Mouse (Mus musculus): ENCODE measurements at regions not wholly inside any gene's neighbourhood (a gene's known extent, or its start where the extent isn't known, plus 50 kb on each side); places are given as distances from the start of the nearest gene placed in this dataset.
A peak's percentile ranks its signal among the peaks of the same experiment; 100 is the strongest.
"Not testable (repeated sequence)": the region's sequence is repeated elsewhere in the genome, so short reads cannot be mapped to it uniquely, and the experiment has no call there.

DNA sequence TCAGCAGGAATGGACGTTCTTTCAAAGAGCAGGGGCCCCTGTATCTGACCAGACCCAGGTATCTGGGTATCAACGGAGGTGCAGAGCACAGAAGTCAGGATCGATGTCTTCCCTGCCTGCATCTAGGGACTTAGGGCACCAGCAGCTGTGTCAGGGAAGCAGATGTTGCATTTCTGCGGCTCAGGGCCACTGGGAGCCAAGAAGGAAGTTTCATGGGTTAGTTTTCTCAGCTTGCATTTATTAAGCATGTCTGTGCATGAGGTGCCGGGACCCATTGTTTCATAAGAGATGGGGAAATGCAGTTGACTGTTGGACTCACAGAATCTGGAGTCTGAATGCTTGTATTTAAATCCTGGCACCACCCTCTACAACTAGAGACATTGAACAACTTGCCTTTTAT is 71.3 kb upstream of the Spon1 start:
- DNase-seq (ENCODE audit: low spot score in 2 of 2): no peak

GRCm38 (mm10) chr7:113705929-113706328 is 59.9 kb upstream of the Spon1 start:
- DNase-seq (ENCODE audit: low spot score in 2 of 2): no peak

DNA sequence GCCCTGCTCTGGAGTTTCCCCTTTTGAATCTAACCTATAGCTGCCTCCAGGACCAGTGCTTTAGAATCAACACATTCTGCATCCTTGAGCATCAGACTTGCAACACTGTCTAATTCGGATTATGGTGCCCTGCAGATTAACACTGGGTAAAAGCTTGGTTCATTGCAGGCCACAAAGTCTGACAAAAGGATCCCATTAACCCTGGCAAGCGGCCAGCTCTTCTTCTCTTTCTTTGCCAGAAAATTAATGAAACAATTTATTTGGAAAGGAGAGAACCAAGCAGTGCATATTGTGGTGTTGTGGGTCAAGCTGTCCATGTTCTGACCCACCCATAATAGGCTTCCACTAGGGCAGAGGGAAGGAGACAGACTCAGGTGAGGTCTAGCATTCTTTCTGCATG is 58.2 kb upstream of the Spon1 start:
- no peak for DNase-seq (ENCODE audit: low spot score in 2 of 2)

DNA sequence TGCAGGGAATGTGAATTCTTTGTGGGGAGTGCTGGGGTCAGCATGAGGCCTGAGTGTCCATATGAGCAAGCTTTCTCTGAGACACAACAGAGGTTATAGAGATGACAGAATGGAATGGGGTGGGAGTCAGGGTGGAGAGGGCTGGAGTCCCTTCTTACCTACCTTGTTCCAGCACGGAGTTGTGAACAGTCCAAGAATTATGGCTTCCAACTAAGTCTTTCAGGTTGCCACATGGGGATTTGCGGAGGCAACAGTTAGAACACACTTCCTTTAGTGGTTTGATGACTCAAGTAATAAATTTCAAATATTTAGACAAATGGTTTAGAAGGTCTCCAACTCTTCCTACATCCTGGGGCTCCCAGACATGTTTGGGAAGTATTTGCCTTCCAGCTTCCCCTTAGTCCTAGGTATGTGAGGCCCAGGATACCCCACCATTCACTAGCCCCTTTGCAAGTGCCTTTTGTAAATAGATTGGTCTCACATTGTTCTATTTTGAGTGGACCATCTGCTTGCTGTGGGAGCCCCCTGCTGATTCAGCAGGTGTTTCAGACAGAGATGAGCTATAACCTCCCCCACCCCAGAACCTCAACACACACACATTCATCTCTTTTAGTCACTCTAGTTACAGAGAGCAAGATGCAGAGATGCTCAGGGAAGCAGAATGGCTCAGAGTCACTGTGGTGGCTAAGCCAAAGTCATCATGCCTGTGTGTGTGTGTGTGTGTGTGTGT is 55.1 kb upstream of the Spon1 start:
- DNase-seq (ENCODE audit: low spot score in 2 of 2): peak in 1 of 2 experiments; percentile 6

DNA sequence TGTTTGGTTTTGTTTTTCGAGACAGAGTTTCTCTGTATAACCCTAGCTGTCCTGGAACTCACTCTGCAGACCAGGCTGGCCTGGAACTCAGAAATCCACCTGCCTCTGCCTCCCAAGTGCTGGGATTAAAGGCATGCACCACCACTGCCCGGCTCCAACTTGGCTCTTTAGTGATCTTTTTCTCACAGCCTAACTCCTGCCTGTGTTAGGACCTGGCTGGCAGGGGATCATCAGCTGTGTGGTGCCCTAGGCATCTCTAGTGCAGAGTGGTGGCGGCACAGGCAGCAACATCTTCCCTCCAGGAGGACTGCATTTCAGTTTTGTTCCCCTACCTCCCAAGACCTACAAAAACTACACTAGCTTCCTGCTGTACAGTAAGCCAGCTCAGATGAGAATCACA is 54.4 kb upstream of the Spon1 start:
- DNase-seq (ENCODE audit: low spot score in 2 of 2): not testable (repeated sequence)

All from left cerebral cortex, adult 9 months (tissue).